Mouse (Mus musculus) hindbrain, embryonic 15.5 days (tissue): ENCODE results near the gene Gm5089. TPM values are rescaled to one million over a fixed set of nuclear protein-coding genes. Genes with fewer than 3 reads are reported as not detected.
A peak's percentile ranks its signal among the peaks of the same experiment; 100 is the strongest.

Experiments used
- ATAC-seq: fragments of 200-750 bp; cut with Nextera tagmentation; 2 replicates; pipeline ENCODE4 v1.8.0; 2017; ENCODE audit warnings: low read depth, moderate number of reproducible peaks, moderate TSS enrichment; ENCODE audit not compliant: low FRiP score
- H3K27ac ChIP-seq: fragments of 300-500 bp; sonication (generic); replicated peaks from 2 replicates; pipeline ENCODE4 v1.5.1; 2015; ENCODE audit warnings: mild to moderate bottlenecking, inconsistent platforms
- H3K27me3 ChIP-seq: fragments of 300-500 bp; sonication (generic); 2 replicates; pipeline ENCODE4 v1.6.1; 2015; ENCODE audit warnings: control low read depth, inconsistent platforms
- H3K36me3 ChIP-seq: fragments of 300-500 bp; sonication (generic); 2 replicates; pipeline ENCODE4 v1.6.1; 2015; ENCODE audit warnings: control low read depth, inconsistent platforms
- H3K4me1 ChIP-seq: fragments of 300-500 bp; sonication (generic); replicated peaks from 2 replicates; pipeline ENCODE4 v1.6.1; 2015; ENCODE audit warnings: control low read depth, inconsistent platforms
- H3K4me2 ChIP-seq: fragments of 300-500 bp; sonication (generic); 2 replicates; pipeline ENCODE4 v1.6.1; 2015; ENCODE audit warnings: moderate library complexity, mild to moderate bottlenecking, inconsistent platforms
- H3K4me3 ChIP-seq: fragments of 300-500 bp; sonication (generic); 2 replicates; pipeline ENCODE4 v1.5.1; 2015; ENCODE audit warnings: mild to moderate bottlenecking, inconsistent platforms
- H3K9ac ChIP-seq: fragments of 300-500 bp; sonication (generic); 2 replicates; pipeline ENCODE4 v1.6.1; 2015; ENCODE audit warnings: inconsistent platforms
- H3K9me3 ChIP-seq: fragments of 300-500 bp; sonication (generic); 2 replicates; pipeline ENCODE4 v1.6.1; 2016; ENCODE audit warnings: control low read depth, inconsistent platforms
- WGBS: fragments of 180-500 bp; shearing (Covaris S2); methylation state at CpG from one replicate; pipeline ENCODE4 v1.1.7; 2015; 5-methylcytosine and 5-hydroxymethylcytosine counted together
- polyA plus RNA-seq: library from polyadenylated mRNA; unstranded; fragments of >200 nt; fragmentation: Nextera tagmentation; extraction: Ambion mirVana; gene quantifications from 2 replicates; pipeline ENCODE4 v1.2.1, GENCODE M21; 2015

Gene Gm5089
- polyA plus RNA-seq: 2.4 and 2.7 TPM in 2 replicates

- Histone ChIP-seq H3K27ac (peak within 1 kb of the TSS; percentile 78), H3K36me3 (no peaks in the 10 kb centered on the region), H3K27me3 (peaks cover 54% of the 10 kb centered on the region), H3K4me2 (peak within 1 kb of the TSS; percentile 64), H3K9me3 (no peaks in the 10 kb centered on the region), H3K4me3 (peak within 1 kb of the TSS; percentile 39), H3K4me1 (peaks cover 40% of the 10 kb centered on the region), H3K9ac (peak within 1 kb of the TSS; percentile 44)
- peak; percentile 15 for ATAC-seq
- WGBS: under 1% methylated on average over 59 of the region's 59 CpGs
Measured at GRCm38 (mm10) chr14:122450496-122451382, at the start of gene Gm5089. Gene Gm5089 (minus strand): TSS chr14:122451115.

- Histone ChIP-seq H3K36me3 (no peaks in the 10 kb centered on the region), H3K4me2 (no peak overlapping the region), H3K27me3 (peaks cover 38% of the 10 kb centered on the region), H3K27ac (no peak overlapping the region), H3K4me1 (0 out of 2 replicates have a peak, but pooled peaks cover 7% of the 10 kb centered on the region), H3K4me3 (no peak overlapping the region), H3K9me3 (no peaks in the 10 kb centered on the region), H3K9ac (no peak overlapping the region)
- ATAC-seq: no peak
- WGBS: 73% methylated on average over 1 of the region's 1 CpGs
Measured at GRCm38 (mm10) chr14:122492015-122492414, 41.1 kb upstream of the Gm5089 start.

- Histone ChIP-seq H3K36me3 (no peaks in the 10 kb centered on the region), H3K9ac (no peak overlapping the region), H3K4me3 (no peak overlapping the region), H3K27ac (peak overlapping the region; percentile 83; the same call in 1 of the 2 replicates), H3K27me3 (peaks cover 40% of the 10 kb centered on the region), H3K4me2 (no peak overlapping the region), H3K4me1 (0 out of 2 replicates have a peak, but pooled peaks cover 7% of the 10 kb centered on the region), H3K9me3 (no peaks in the 10 kb centered on the region)
- ATAC-seq: no peak
- WGBS: 66% methylated on average over 6 of the region's 6 CpGs
Measured at GRCm38 (mm10) chr14:122491521-122491920, 40.6 kb upstream of the Gm5089 start.

- ATAC-seq: peak; percentile 85
- WGBS: 2% methylated on average over 51 of the region's 51 CpGs
- peak within 1 kb of the TSS; percentile 56 for H3K4me2 ChIP-seq
- no peaks in the 10 kb centered on the region for H3K36me3 ChIP-seq
- H3K4me1 ChIP-seq: 0 out of 2 replicates have a peak, but pooled peaks cover 7% of the 10 kb centered on the region
- peak within 1 kb of the TSS; percentile 36; the same call in 1 of the 2 replicates for H3K9ac ChIP-seq
- no peaks in the 10 kb centered on the region for H3K9me3 ChIP-seq
- H3K27ac ChIP-seq: peak within 1 kb of the TSS; percentile 83
- H3K4me3 ChIP-seq: peak within 1 kb of the TSS; percentile 30
- H3K27me3 ChIP-seq: peaks cover 42% of the 10 kb centered on the region
Measured at GRCm38 (mm10) chr14:122490441-122491328, 39.8 kb upstream of the Gm5089 start, which contains the start of gene Gm10837. Gene Gm10837 (plus strand): TSS chr14:122490586.

- no peaks in the 10 kb centered on the region for H3K36me3 ChIP-seq
- ATAC-seq: no peak
- peaks cover 46% of the 10 kb centered on the region for H3K27me3 ChIP-seq
- peak overlapping the region; percentile 83 for H3K27ac ChIP-seq
- 0 out of 2 replicates have a peak, but pooled peaks cover 7% of the 10 kb centered on the region for H3K4me1 ChIP-seq
- WGBS: 2% methylated on average over 12 of the region's 12 CpGs
- no peaks in the 10 kb centered on the region for H3K9me3 ChIP-seq
- peak overlapping the region; percentile 30 for H3K4me3 ChIP-seq
- H3K9ac ChIP-seq: no peak overlapping the region
- H3K4me2 ChIP-seq: peak overlapping the region; percentile 56
Measured at GRCm38 (mm10) chr14:122489686-122490414, 38.9 kb upstream of the Gm5089 start.

GRCm38 (mm10) chr14:122489041-122489440 is 38.1 kb upstream of the Gm5089 start:
- H3K4me3 ChIP-seq: peak overlapping the region; percentile 11; the same call in 1 of the 2 replicates
- peak overlapping the region; percentile 16; the same call in 1 of the 2 replicates for H3K27ac ChIP-seq
- H3K9ac ChIP-seq: no peak overlapping the region
- no peak for ATAC-seq
- H3K4me1 ChIP-seq: 0 out of 2 replicates have a peak, but pooled peaks cover 7% of the 10 kb centered on the region
- no peaks in the 10 kb centered on the region for H3K36me3 ChIP-seq
- WGBS: 2% methylated on average over 5 of the region's 5 CpGs
- H3K4me2 ChIP-seq: peak overlapping the region; percentile 56
- no peaks in the 10 kb centered on the region for H3K9me3 ChIP-seq
- H3K27me3 ChIP-seq: peaks cover 53% of the 10 kb centered on the region

GRCm38 (mm10) chr14:122487366-122487765 is 36.5 kb upstream of the Gm5089 start:
- H3K27me3 ChIP-seq: peaks cover 53% of the 10 kb centered on the region
- WGBS: 7% methylated on average over 5 of the region's 5 CpGs
- H3K27ac ChIP-seq: no peak overlapping the region
- no peak overlapping the region for H3K4me3 ChIP-seq
- no peaks in the 10 kb centered on the region for H3K9me3 ChIP-seq
- H3K4me1 ChIP-seq: 0 out of 2 replicates have a peak, but pooled peaks cover 7% of the 10 kb centered on the region
- no peak for ATAC-seq
- H3K4me2 ChIP-seq: peak overlapping the region; percentile 30
- no peaks in the 10 kb centered on the region for H3K36me3 ChIP-seq
- H3K9ac ChIP-seq: 0 out of 2 replicates have a peak overlapping the region, but pooled peaks have one; percentile 16

GRCm38 (mm10) chr14:122486611-122487010 is 35.7 kb upstream of the Gm5089 start:
- no peak for ATAC-seq
- Histone ChIP-seq H3K36me3 (no peaks in the 10 kb centered on the region), H3K4me2 (0 out of 2 replicates have a peak overlapping the region, but pooled peaks have one; percentile 13), H3K9ac (no peak overlapping the region), H3K27me3 (peaks cover 51% of the 10 kb centered on the region), H3K4me3 (no peak overlapping the region), H3K9me3 (no peaks in the 10 kb centered on the region), H3K27ac (no peak overlapping the region), H3K4me1 (0 out of 2 replicates have a peak, but pooled peaks cover 7% of the 10 kb centered on the region)
- 22% methylated on average over 1 of the region's 1 CpGs for WGBS

GRCm38 (mm10) chr14:122485635-122486181 is 34.8 kb upstream of the Gm5089 start:
- Histone ChIP-seq H3K4me2 (peak overlapping the region; percentile 48), H3K27me3 (peaks cover 46% of the 10 kb centered on the region), H3K4me3 (peak overlapping the region; percentile 20), H3K36me3 (no peaks in the 10 kb centered on the region), H3K4me1 (0 out of 2 replicates have a peak, but pooled peaks cover 3% of the 10 kb centered on the region), H3K27ac (peak overlapping the region; percentile 64), H3K9ac (peak overlapping the region; percentile 27; the same call in 1 of the 2 replicates), H3K9me3 (no peaks in the 10 kb centered on the region)
- WGBS: 6% methylated on average over 12 of the region's 12 CpGs
- no peak for ATAC-seq

GRCm38 (mm10) chr14:122484844-122485551 is 34.1 kb upstream of the Gm5089 start:
- Histone ChIP-seq H3K27ac (peak overlapping the region; percentile 64), H3K4me1 (no peaks in the 10 kb centered on the region), H3K4me2 (peak overlapping the region; percentile 48), H3K27me3 (peaks cover 48% of the 10 kb centered on the region), H3K36me3 (no peaks in the 10 kb centered on the region), H3K9ac (peak overlapping the region; percentile 27), H3K9me3 (no peaks in the 10 kb centered on the region), H3K4me3 (peak overlapping the region; percentile 20)
- WGBS: 2% methylated on average over 22 of the region's 24 CpGs
- 0 out of 2 replicates have a peak, but pooled peaks have one; percentile 32 for ATAC-seq
